Mouse (Mus musculus): Measurements from ENCODE around the gene Slc35a3. TPM values are rescaled to one million over a fixed set of nuclear protein-coding genes. Genes with fewer than 3 reads are reported as not detected.
"Not testable (repeated sequence)": the region's sequence is repeated elsewhere in the genome, so short reads cannot be mapped to it uniquely, and the experiment has no call there.

Gene Slc35a3
- 4.0 and 5.7 TPM in 2 replicates for polyA plus RNA-seq (2011; ENCODE audit: insufficient read depth, insufficient read length, low replicate concordance, missing spikeins)

DNA sequence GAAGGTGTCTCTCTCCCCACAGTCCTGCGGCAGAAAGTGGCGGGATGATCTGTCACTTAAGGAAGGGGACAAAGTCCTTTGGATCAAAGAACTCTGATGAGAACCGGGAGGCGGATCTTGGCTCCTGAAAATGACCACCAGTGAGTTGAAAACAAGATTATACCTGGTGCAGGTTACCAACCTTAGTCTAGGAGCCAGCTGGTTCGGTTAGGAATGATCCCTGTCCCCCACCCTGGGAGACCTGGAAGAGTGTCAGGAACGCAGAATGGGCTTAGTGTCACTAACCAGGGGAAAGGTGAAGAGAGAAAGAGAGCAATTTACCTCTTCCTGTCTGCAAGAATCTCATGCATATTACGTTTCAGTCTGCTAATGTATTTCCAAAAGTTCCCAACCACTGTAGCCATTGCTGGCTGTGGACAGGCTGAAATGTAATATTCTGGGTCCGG is at the start of gene Slc35a3:
Slc35a3 (minus strand) TSS at position 396 of the 446 bp plus-strand sequence.
- peaks cover 2% of the 10 kb centered on the region for H3K4me1 ChIP-seq (ENCODE audit: control insufficient read depth, insufficient read depth, low read length)
- H3K27ac ChIP-seq (ENCODE audit: control insufficient read depth, insufficient read depth, low read depth, low read length, poor library complexity) = peak within 1 kb of the TSS; percentile 71
- no peak for TF ChIP-seq CTCF (IDR thresholded peaks at IDR 0.05; ENCODE audit: control insufficient read depth, insufficient read depth, low read length)
- TF ChIP-seq POLR2A (IDR thresholded peaks at IDR 0.05; ENCODE audit: borderline replicate concordance, control insufficient read depth, low read depth, low read length) = no peak
- WGBS = 2% methylated on average over 8 of the region's 8 CpGs
- H3K4me3 ChIP-seq (replicated peaks; ENCODE audit: control insufficient read depth, low read depth, low read length) = peak within 1 kb of the TSS; percentile 85

DNA sequence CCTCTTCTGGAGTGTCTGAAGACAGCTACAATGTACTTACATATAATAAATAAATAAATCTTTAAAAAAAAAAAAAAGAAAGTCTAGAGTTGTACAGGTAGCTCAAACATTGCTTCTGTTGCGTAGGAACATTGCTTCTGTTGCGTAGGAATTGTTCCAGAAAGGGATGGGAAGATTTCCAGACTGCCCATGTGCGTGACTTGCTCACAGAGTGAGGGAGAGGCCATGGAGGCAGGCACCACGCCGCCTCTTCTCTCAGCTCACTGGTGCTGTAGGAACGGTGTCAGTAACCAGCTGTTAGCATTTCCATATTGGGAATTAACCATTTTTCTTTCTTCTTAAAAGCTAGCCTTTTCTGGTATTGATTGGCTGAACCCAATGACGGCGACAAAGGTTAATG is 40.2 kb upstream of the Slc35a3 start:
- no peak overlapping the region for H3K4me3 ChIP-seq (replicated peaks; ENCODE audit: control insufficient read depth, low read depth, low read length)
- TF ChIP-seq POLR2A (IDR thresholded peaks at IDR 0.05; ENCODE audit: borderline replicate concordance, control insufficient read depth, low read depth, low read length) = no peak
- TF ChIP-seq CTCF (IDR thresholded peaks at IDR 0.05; ENCODE audit: control insufficient read depth, insufficient read depth, low read length) = no peak
- H3K27ac ChIP-seq (ENCODE audit: control insufficient read depth, insufficient read depth, low read depth, low read length, poor library complexity) = no peak overlapping the region
- WGBS = 88% methylated on average over 8 of the region's 8 CpGs
- H3K4me1 ChIP-seq (ENCODE audit: control insufficient read depth, insufficient read depth, low read length) = no peaks in the 10 kb centered on the region

DNA sequence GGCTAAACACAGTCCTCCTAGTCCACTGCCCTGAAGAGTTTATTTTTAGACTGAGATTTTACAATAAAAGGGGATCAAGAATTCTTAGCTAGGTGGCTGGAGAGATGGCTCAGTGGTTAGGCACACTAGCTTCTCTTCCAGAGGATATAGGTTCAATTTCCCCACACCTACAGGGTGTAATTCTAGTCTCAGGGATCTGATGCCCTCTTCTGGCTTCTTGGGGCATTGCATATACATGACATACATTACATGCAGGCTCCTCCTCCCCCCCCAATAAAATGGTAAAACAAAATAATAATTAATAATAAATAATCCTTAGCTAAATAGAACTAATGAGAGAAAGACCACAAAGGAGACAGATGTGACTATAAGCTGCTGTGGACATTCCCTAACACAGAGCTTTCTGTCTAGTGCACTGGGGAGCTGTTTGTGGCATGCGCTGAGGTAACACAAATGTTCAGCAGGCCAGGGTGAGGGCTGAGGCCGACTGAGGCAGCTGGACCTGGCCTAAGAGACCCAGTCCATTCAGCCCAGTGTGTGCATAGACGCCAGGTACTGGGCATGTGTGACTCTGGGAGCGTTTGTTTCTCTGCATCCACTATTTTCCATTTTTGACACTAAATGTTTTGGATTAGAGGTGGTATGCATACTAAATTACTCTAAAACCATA is 38.7 kb upstream of the Slc35a3 start:
- TF ChIP-seq CTCF (IDR thresholded peaks at IDR 0.05; ENCODE audit: control insufficient read depth, insufficient read depth, low read length) (no peak), POLR2A (IDR thresholded peaks at IDR 0.05; ENCODE audit: borderline replicate concordance, control insufficient read depth, low read depth, low read length) (no peak)
- Histone ChIP-seq H3K27ac (ENCODE audit: control insufficient read depth, insufficient read depth, low read depth, low read length, poor library complexity) (no peak overlapping the region), H3K4me3 (replicated peaks; ENCODE audit: control insufficient read depth, low read depth, low read length) (no peak overlapping the region), H3K4me1 (ENCODE audit: control insufficient read depth, insufficient read depth, low read length) (no peaks in the 10 kb centered on the region)
- WGBS = 81% methylated on average over 4 of the region's 4 CpGs

DNA sequence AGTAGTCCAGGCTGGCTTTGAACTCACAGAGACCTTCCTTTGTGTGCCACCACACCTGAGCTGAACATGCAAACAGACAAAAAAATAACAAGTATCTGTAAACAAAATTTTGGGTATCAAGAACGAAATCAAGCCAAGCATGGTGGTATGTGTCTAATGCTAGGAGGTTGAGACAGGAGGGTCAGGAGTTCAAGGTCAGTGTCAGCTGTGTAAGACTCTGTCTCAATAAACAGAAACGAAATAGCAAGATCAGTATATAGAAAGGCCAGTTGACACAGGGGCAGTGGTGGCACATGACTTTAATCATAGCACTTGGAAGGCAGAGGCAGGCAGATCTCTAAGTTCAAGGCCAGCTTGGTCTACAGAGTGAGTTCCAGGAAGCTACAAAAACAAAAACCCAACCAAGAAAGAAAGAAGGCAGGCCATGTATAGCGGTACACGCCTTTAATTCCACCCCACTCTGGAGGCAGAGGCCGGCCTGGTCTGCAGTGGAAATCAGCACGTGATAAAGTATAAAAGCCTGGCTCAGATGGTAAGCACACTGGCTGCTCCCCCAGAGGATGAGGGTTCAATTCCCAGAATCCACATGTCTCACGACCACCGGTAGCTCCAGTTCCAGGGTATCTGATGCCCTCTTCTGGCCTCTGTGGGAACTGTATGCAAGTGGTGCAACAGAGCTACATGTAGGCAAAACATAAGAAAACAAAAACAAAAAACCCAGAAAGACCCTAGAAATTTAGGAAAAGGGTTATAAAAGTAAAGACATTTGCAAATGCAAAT is 36.0 kb upstream of the Slc35a3 start:
- WGBS = 66% methylated on average over 8 of the region's 8 CpGs
- Histone ChIP-seq H3K27ac (ENCODE audit: control insufficient read depth, insufficient read depth, low read depth, low read length, poor library complexity) (no peak overlapping the region), H3K4me3 (replicated peaks; ENCODE audit: control insufficient read depth, low read depth, low read length) (no peak overlapping the region), H3K4me1 (ENCODE audit: control insufficient read depth, insufficient read depth, low read length) (no peaks in the 10 kb centered on the region)
- peak; percentile 56 for TF ChIP-seq CTCF (IDR thresholded peaks at IDR 0.05; ENCODE audit: control insufficient read depth, insufficient read depth, low read length)
- no peak for TF ChIP-seq POLR2A (IDR thresholded peaks at IDR 0.05; ENCODE audit: borderline replicate concordance, control insufficient read depth, low read depth, low read length)

- not testable (repeated sequence) for H3K27ac ChIP-seq (ENCODE audit: control insufficient read depth, insufficient read depth, low read depth, low read length, poor library complexity); H3K4me3 ChIP-seq (replicated peaks; ENCODE audit: control insufficient read depth, low read depth, low read length); H3K4me1 ChIP-seq (ENCODE audit: control insufficient read depth, insufficient read depth, low read length)
- 89% methylated on average over 7 of the region's 7 CpGs for WGBS
Observed at GRCm38 (mm10) chr3:116747648-116748047, 35.0 kb upstream of the Slc35a3 start.

GRCm38 (mm10) chr3:116740963-116741362 is 28.3 kb upstream of the Slc35a3 start:
- Histone ChIP-seq H3K4me3 (replicated peaks; ENCODE audit: control insufficient read depth, low read depth, low read length) (no peak overlapping the region), H3K4me1 (ENCODE audit: control insufficient read depth, insufficient read depth, low read length) (peaks cover 3% of the 10 kb centered on the region; the same call in 1 of the 2 replicates), H3K27ac (ENCODE audit: control insufficient read depth, insufficient read depth, low read depth, low read length, poor library complexity) (no peak overlapping the region)
- WGBS = 74% methylated on average over 9 of the region's 9 CpGs
- TF ChIP-seq CTCF (IDR thresholded peaks at IDR 0.05; ENCODE audit: control insufficient read depth, insufficient read depth, low read length) (no peak), POLR2A (IDR thresholded peaks at IDR 0.05; ENCODE audit: borderline replicate concordance, control insufficient read depth, low read depth, low read length) (no peak)

- H3K27ac ChIP-seq (ENCODE audit: control insufficient read depth, insufficient read depth, low read depth, low read length, poor library complexity) = no peak overlapping the region
- TF ChIP-seq POLR2A (IDR thresholded peaks at IDR 0.05; ENCODE audit: borderline replicate concordance, control insufficient read depth, low read depth, low read length) (no peak), CTCF (IDR thresholded peaks at IDR 0.05; ENCODE audit: control insufficient read depth, insufficient read depth, low read length) (no peak)
- H3K4me3 ChIP-seq (replicated peaks; ENCODE audit: control insufficient read depth, low read depth, low read length) = no peak overlapping the region
- 36% methylated on average over 5 of the region's 5 CpGs for WGBS
- H3K4me1 ChIP-seq (ENCODE audit: control insufficient read depth, insufficient read depth, low read length) = peaks cover 3% of the 10 kb centered on the region; the same call in 1 of the 2 replicates
Observed at GRCm38 (mm10) chr3:116740106-116740505, 27.5 kb upstream of the Slc35a3 start.

- Histone ChIP-seq H3K4me3 (replicated peaks; ENCODE audit: control insufficient read depth, low read depth, low read length) (no peak overlapping the region), H3K27ac (ENCODE audit: control insufficient read depth, insufficient read depth, low read depth, low read length, poor library complexity) (no peak overlapping the region; the same call in 1 of the 2 replicates), H3K4me1 (ENCODE audit: control insufficient read depth, insufficient read depth, low read length) (peaks cover 3% of the 10 kb centered on the region; the same call in 1 of the 2 replicates)
- 33% methylated on average over 8 of the region's 8 CpGs for WGBS
- TF ChIP-seq POLR2A (IDR thresholded peaks at IDR 0.05; ENCODE audit: borderline replicate concordance, control insufficient read depth, low read depth, low read length) (no peak), CTCF (IDR thresholded peaks at IDR 0.05; ENCODE audit: control insufficient read depth, insufficient read depth, low read length) (no peak)
Observed at GRCm38 (mm10) chr3:116737326-116737731, 24.7 kb upstream of the Slc35a3 start.

All from bone marrow, adult 2 months (tissue).